Mouse (Mus musculus): Measurements from ENCODE around the gene Tmem177. TPM values are rescaled to one million over a fixed set of nuclear protein-coding genes. Genes with fewer than 3 reads are reported as not detected.

Tmem177 gene
- 1.3 TPM for polyA plus RNA-seq (2015; fragmentation: Illumina TruSeq; extraction: RNeasy Lipid Tissue Mini Kit (QIAGEN cat#74804); ENCODE audit: insufficient read depth, low read depth, low replicate concordance)

GRCm38 (mm10) chr1:119912953-119913814 lies at the start of gene Tmem177:
TSS of gene Tmem177 (minus strand) at chr1:119913208.

Other genes with a start within 250 kb of the Tmem177 start
- 3.5 TPM for gene Ptpn4, start 75.6 kb downstream of the Tmem177 start, polyA plus RNA-seq (2015; fragmentation: Illumina TruSeq; extraction: RNeasy Lipid Tissue Mini Kit (QIAGEN cat#74804); ENCODE audit: insufficient read depth, low read depth, low replicate concordance)
- gene Cfap221, start 84.0 kb upstream of the Tmem177 start, polyA plus RNA-seq (2015; fragmentation: Illumina TruSeq; extraction: RNeasy Lipid Tissue Mini Kit (QIAGEN cat#74804); ENCODE audit: insufficient read depth, low read depth, low replicate concordance) = not detected
- 1.4 TPM for gene Sctr, start 93.7 kb upstream of the Tmem177 start, polyA plus RNA-seq (2015; fragmentation: Illumina TruSeq; extraction: RNeasy Lipid Tissue Mini Kit (QIAGEN cat#74804); ENCODE audit: insufficient read depth, low read depth, low replicate concordance)
- 1.3 TPM for gene Tmem37, start 160.9 kb upstream of the Tmem177 start, polyA plus RNA-seq (2015; fragmentation: Illumina TruSeq; extraction: RNeasy Lipid Tissue Mini Kit (QIAGEN cat#74804); ENCODE audit: insufficient read depth, low read depth, low replicate concordance)
- gene Dbi, start 207.9 kb upstream of the Tmem177 start, polyA plus RNA-seq (2015; fragmentation: Illumina TruSeq; extraction: RNeasy Lipid Tissue Mini Kit (QIAGEN cat#74804); ENCODE audit: insufficient read depth, low read depth, low replicate concordance) = 129 TPM
- gene 3110009E18Rik, start 208.0 kb upstream of the Tmem177 start, polyA plus RNA-seq (2015; fragmentation: Illumina TruSeq; extraction: RNeasy Lipid Tissue Mini Kit (QIAGEN cat#74804); ENCODE audit: insufficient read depth, low read depth, low replicate concordance) = not detected

Data from pancreas, adult 10 weeks (tissue).